ENCODE assay signal across 8 mouse cellular contexts in genomic region chr11:60233235-60233634, GRCm38 (mm10). TPM values are rescaled to one million over a fixed set of nuclear protein-coding genes. Genes with fewer than 3 reads are reported as not detected.
DNase-seq lines count a peak whose midpoint lies in the region; ATAC-seq lines count a peak whose summit lies in the region.

No protein-coding gene starts in this region.

- H3K4me1 ChIP-seq in midbrain, embryonic 10.5 days: peaks cover 31% of the 10 kb centered on the region
- no peaks in the 10 kb centered on the region; the same call in 1 of the 2 replicates for H3K4me1 ChIP-seq in midbrain, embryonic 11.5 days (ENCODE audit: control insufficient read depth, insufficient read depth, low read length)
- H3K4me1 ChIP-seq in midbrain, embryonic 16.5 days (ENCODE audit: control insufficient read depth, insufficient read depth, low read length): no peaks in the 10 kb centered on the region

- no peak overlapping the region for H3K9ac ChIP-seq in midbrain, embryonic 11.5 days (ENCODE audit: low read length)
- no peak overlapping the region for H3K9ac ChIP-seq in midbrain, embryonic 16.5 days (ENCODE audit: low read depth, low read length)

- H3K27ac ChIP-seq in midbrain, embryonic 10.5 days (replicated peaks): peak overlapping the region; percentile 63
- H3K27ac ChIP-seq in midbrain, embryonic 11.5 days (ENCODE audit: low read depth, low read length): no peak overlapping the region
- peak overlapping the region; percentile 63 for H3K27ac ChIP-seq in midbrain, embryonic 16.5 days (ENCODE audit: low read length)

- no peak overlapping the region for H3K4me3 ChIP-seq in midbrain, embryonic 10.5 days
- H3K4me3 ChIP-seq in midbrain, embryonic 11.5 days (ENCODE audit: low read depth, low read length): no peak overlapping the region
- no peak overlapping the region for H3K4me3 ChIP-seq in midbrain, embryonic 16.5 days (ENCODE audit: low read depth, low read length)

- no peak for ATAC-seq in midbrain, embryonic 11.5 days (ENCODE audit: low FRiP score)
- ATAC-seq in midbrain, embryonic 16.5 days: no peak

- no peaks in the 10 kb centered on the region for H3K27me3 ChIP-seq in midbrain, embryonic 10.5 days (ENCODE audit: low read depth, poor library complexity, severe bottlenecking)
- H3K27me3 ChIP-seq in midbrain, embryonic 11.5 days (ENCODE audit: control insufficient read depth, insufficient read depth, low read length): no peaks in the 10 kb centered on the region
- H3K27me3 ChIP-seq in midbrain, embryonic 16.5 days (ENCODE audit: control insufficient read depth, insufficient read depth, low read depth, low read length): no peaks in the 10 kb centered on the region

- H3K9me3 ChIP-seq in midbrain, embryonic 10.5 days (replicated peaks): no peaks in the 10 kb centered on the region
- no peaks in the 10 kb centered on the region for H3K9me3 ChIP-seq in midbrain, embryonic 11.5 days (ENCODE audit: control insufficient read depth, low read length)
- no peaks in the 10 kb centered on the region for H3K9me3 ChIP-seq in midbrain, embryonic 16.5 days (replicated peaks; ENCODE audit: control insufficient read depth, low read length, poor library complexity, severe bottlenecking)

- WGBS in midbrain, embryonic 10.5 days: 71% methylated on average over 8 of the region's 8 CpGs
- WGBS in midbrain, embryonic 11.5 days: 72% methylated on average over 8 of the region's 8 CpGs
- 52% methylated on average over 8 of the region's 8 CpGs for WGBS in midbrain, embryonic 16.5 days

- no peak overlapping the region for H3K4me2 ChIP-seq in midbrain, embryonic 11.5 days
- no peak overlapping the region for H3K4me2 ChIP-seq in midbrain, embryonic 16.5 days (ENCODE audit: low read length)

- DNase-seq in adrenal gland, postnatal 14 days: peak; percentile 55
- DNase-seq in adrenal gland, postnatal 4 days (ENCODE audit: low spot score in 2 of 2): no peak
- DNase-seq in midbrain, embryonic 10.5 days (ENCODE audit: low spot score): no peak
- DNase-seq in midbrain, embryonic 11.5 days (ENCODE audit: low spot score, missing footprints): no peak
- DNase-seq in heart, adult 9 months (ENCODE audit: low spot score in 2 of 2): peak; percentile 46 to 53
- no peak for DNase-seq in layer of hippocampus, postnatal 25 days (ENCODE audit: extremely low spot score in 1 of 2, low spot score in 1 of 2)
- no peak for DNase-seq in urinary bladder, postnatal 14 days (ENCODE audit: low spot score)

- H3K36me3 ChIP-seq in midbrain, embryonic 10.5 days: no peaks in the 10 kb centered on the region; the same call in 1 of the 2 replicates
- H3K36me3 ChIP-seq in midbrain, embryonic 11.5 days (ENCODE audit: control insufficient read depth, insufficient read depth, low read length): no peaks in the 10 kb centered on the region
- H3K36me3 ChIP-seq in midbrain, embryonic 16.5 days (ENCODE audit: control insufficient read depth, insufficient read depth, low read length): peaks cover 10% of the 10 kb centered on the region

RNA-seq across cellular contexts. Expression of gene Srebf1, which starts 10.9 kb away (rescaled TPM):
- total RNA-seq in adrenal gland, postnatal 14 days (2021): 102 and 130 TPM in 2 replicates
- total RNA-seq in adrenal gland, postnatal 4 days (2021): 100 to 1,000 TPM; 135 to 160 TPM
- polyA plus RNA-seq in midbrain, embryonic 10.5 days (2016; fragmentation: Nextera tagmentation; extraction: Ambion mirVana): 47.0 and 51.0 TPM in 2 replicates
- 38.3 and 41.1 TPM in 2 replicates for polyA plus RNA-seq in midbrain, embryonic 11.5 days (2014; fragmentation: Nextera tagmentation; extraction: Ambion mirVana)
- polyA plus RNA-seq in midbrain, embryonic 16.5 days (2015; fragmentation: Nextera tagmentation; extraction: Ambion mirVana): 31.9 and 34.1 TPM in 2 replicates
- 10 to 100 TPM; 49.9 to 58.1 TPM for total RNA-seq in layer of hippocampus, postnatal 25 days (2021)

Comparison
In these comparisons a context has a peak if more than half of its experiments do, and no peak if none do; other contexts are left out.
1. DNase-seq: peak in adrenal gland, postnatal 14 days (single experiment) and heart, adult 9 months (2 of 2); none in adrenal gland, postnatal 4 days (0 of 2), midbrain, embryonic 10.5 days (single experiment), midbrain, embryonic 11.5 days (single experiment), layer of hippocampus, postnatal 25 days (0 of 2) and urinary bladder, postnatal 14 days (single experiment).